Mouse (Mus musculus): ENCODE measurements around the gene Uvssa.
"Not testable (repeated sequence)": the region's sequence is repeated elsewhere in the genome, so short reads cannot be mapped to it uniquely, and the experiment has no call there.

The Uvssa gene

GRCm38 (mm10) chr5:33378302-33378854, at the start of gene Uvssa:
Gene Uvssa, plus strand, starts transcription at chr5:33378549.
- peak; percentile 100 for DNase-seq (ENCODE audit: low spot score)

GRCm38 (mm10) chr5:33334381-33335272, 43.7 kb upstream of the Uvssa start:
- no peak for DNase-seq (ENCODE audit: low spot score)

GRCm38 (mm10) chr5:33335273-33335976, 42.9 kb upstream of the Uvssa start, which contains the start of gene Maea:
Gene Maea, plus strand, starts transcription at chr5:33335509.
- DNase-seq (ENCODE audit: low spot score): peak; percentile 98

GRCm38 (mm10) chr5:33335977-33336360, 42.4 kb upstream of the Uvssa start:
- DNase-seq (ENCODE audit: low spot score): peak; percentile 74

- no peak for DNase-seq (ENCODE audit: low spot score)
Observed at GRCm38 (mm10) chr5:33337206-33337605, 41.1 kb upstream of the Uvssa start.

- no peak for DNase-seq (ENCODE audit: low spot score)
Observed at GRCm38 (mm10) chr5:33341165-33341564, 37.2 kb upstream of the Uvssa start.

GRCm38 (mm10) chr5:33342248-33342647, 36.1 kb upstream of the Uvssa start:
- not testable (repeated sequence) for DNase-seq (ENCODE audit: low spot score)

GRCm38 (mm10) chr5:33342821-33343220, 35.5 kb upstream of the Uvssa start:
- DNase-seq (ENCODE audit: low spot score): no peak

- DNase-seq (ENCODE audit: low spot score): no peak
Observed at GRCm38 (mm10) chr5:33343571-33343970, 34.8 kb upstream of the Uvssa start.

GRCm38 (mm10) chr5:33344070-33344469, 34.3 kb upstream of the Uvssa start:
- no peak for DNase-seq (ENCODE audit: low spot score)

GRCm38 (mm10) chr5:33347620-33348019, 30.7 kb upstream of the Uvssa start:
- no peak for DNase-seq (ENCODE audit: low spot score)

- DNase-seq (ENCODE audit: low spot score): no peak
Observed at GRCm38 (mm10) chr5:33349205-33349604, 29.1 kb upstream of the Uvssa start.

- no peak for DNase-seq (ENCODE audit: low spot score)
Observed at GRCm38 (mm10) chr5:33349706-33350105, 28.6 kb upstream of the Uvssa start.

GRCm38 (mm10) chr5:33351556-33352272, 26.6 kb upstream of the Uvssa start:
- no peak for DNase-seq (ENCODE audit: low spot score)

GRCm38 (mm10) chr5:33352273-33352645, 26.1 kb upstream of the Uvssa start:
- no peak for DNase-seq (ENCODE audit: low spot score)

GRCm38 (mm10) chr5:33353011-33353410, 25.3 kb upstream of the Uvssa start:
- DNase-seq (ENCODE audit: low spot score): no peak

- DNase-seq (ENCODE audit: low spot score): no peak
Observed at GRCm38 (mm10) chr5:33357494-33357893, 20.9 kb upstream of the Uvssa start.

- DNase-seq (ENCODE audit: low spot score): no peak
Observed at GRCm38 (mm10) chr5:33358467-33358866, 19.9 kb upstream of the Uvssa start.

GRCm38 (mm10) chr5:33363263-33363662, 15.1 kb upstream of the Uvssa start:
- DNase-seq (ENCODE audit: low spot score): no peak

- no peak for DNase-seq (ENCODE audit: low spot score)
Observed at GRCm38 (mm10) chr5:33368651-33369050, 9.7 kb upstream of the Uvssa start.

- DNase-seq (ENCODE audit: low spot score): peak; percentile 45
Observed at GRCm38 (mm10) chr5:33371137-33371536, 7.2 kb upstream of the Uvssa start.

- no peak for DNase-seq (ENCODE audit: low spot score)
Observed at GRCm38 (mm10) chr5:33371668-33372067, 6.7 kb upstream of the Uvssa start.
